Mouse (Mus musculus): ENCODE results near the gene Ndufs7.
A peak's percentile ranks its signal among the peaks of the same experiment; 100 is the strongest.
"Not testable (repeated sequence)": the region's sequence is repeated elsewhere in the genome, so short reads cannot be mapped to it uniquely, and the experiment has no call there.

The Ndufs7 gene

DNA sequence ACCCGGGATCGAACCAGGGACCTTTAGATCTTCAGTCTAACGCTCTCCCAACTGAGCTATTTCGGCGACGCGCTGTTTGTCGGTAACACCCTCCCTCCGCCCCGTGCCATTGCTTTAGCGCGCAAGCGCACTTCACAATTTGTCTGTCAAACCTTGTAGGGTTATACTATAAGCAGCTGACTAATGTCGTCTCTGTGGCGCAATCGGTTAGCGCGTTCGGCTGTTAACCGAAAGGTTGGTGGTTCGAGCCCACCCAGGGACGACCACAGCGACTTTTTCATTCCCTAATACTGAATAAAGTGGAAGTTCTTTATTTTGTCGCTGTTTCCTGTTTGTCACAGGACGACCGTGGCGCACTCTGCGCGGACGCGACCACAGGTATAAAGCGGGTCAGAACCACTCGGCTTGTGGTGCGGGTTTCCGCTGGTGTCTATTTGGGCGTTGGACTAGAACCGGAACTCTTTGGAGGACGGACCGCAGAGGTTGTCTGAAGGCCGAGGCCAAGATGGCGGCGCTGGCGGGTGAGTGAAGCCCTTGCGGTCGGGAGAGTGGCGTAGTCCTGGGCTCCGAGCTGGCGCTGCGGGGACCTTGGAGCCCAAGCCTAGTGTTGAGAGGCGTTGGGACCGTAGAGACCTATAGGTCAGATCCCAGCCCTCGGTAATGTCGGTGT, at the start of gene Ndufs7:
TSS of gene Ndufs7 (plus strand) at position 151 of the 670 bp plus-strand sequence.
- peak; percentile 97 for DNase-seq (ENCODE audit: extremely low spot score, low read depth, low spot score)

DNA sequence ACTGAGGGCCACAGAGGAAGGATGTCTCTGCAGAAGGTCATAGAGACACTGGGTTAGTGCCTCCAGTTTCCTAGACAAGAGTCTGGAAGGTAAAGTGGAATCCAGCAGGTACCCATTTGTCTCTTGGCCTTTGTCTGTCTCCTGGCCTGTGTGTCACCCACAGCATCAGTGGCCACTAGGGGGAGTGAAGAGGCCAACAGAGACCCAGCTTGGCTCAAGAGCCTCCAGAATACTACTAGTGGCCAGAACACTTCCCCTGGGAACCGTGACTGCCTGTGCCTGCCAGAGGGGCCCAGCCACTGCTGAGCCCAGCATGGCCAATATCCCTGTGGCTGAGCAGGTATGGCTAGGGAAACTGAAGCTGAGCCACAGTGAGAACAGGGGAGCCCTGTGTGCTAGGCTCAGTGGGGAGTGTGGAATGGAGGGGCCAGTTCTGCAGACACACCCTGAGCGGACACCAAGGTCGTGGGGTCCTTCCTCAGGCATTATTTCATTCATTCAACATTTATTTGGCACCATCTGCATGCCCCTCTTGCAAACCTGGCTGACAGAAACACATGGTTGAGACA, 49.4 kb upstream of the Ndufs7 start:
- DNase-seq (ENCODE audit: extremely low spot score, low read depth, low spot score) = peak; percentile 71

DNA sequence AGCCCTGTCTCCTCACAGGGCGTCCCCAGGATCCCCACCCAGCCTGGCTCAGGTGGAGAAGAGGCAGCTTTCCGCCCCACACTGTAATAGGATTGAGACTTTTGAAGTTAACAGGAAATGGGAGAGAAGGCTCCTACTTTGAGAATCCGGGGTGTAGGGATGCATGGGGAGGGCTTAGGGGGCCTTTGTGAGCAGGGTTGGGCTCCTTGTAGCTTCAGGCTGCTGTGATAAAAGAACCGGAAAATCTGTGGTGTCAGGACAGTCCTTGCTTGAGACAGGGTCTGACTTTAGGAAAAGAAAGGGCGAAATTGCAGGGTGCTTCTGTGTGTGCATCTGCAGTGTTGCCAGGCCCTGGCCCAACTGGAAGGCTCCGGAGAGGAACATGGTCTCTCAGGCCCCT, 48.4 kb upstream of the Ndufs7 start:
- no peak for DNase-seq (ENCODE audit: extremely low spot score, low read depth, low spot score)

DNA sequence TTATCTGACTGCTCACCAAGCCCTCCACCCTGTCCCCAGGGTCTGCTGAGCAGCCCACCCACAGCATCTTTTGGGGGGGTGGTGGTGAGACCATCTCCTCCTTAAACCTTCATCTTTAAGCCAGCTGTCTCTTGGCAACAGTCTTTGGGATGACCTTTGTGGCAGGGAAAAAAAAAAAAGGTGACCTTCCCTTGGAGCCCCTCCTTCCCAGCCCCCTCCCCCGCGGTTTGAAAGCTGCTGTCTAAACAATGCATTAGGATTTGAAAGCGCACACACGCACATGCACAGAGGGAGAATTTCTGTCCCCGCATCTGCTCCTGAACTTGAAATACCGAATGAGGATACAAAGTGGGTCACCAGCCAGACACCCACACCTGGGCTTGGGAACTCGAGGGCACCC, 44.9 kb upstream of the Ndufs7 start:
- DNase-seq (ENCODE audit: extremely low spot score, low read depth, low spot score) = no peak

DNA sequence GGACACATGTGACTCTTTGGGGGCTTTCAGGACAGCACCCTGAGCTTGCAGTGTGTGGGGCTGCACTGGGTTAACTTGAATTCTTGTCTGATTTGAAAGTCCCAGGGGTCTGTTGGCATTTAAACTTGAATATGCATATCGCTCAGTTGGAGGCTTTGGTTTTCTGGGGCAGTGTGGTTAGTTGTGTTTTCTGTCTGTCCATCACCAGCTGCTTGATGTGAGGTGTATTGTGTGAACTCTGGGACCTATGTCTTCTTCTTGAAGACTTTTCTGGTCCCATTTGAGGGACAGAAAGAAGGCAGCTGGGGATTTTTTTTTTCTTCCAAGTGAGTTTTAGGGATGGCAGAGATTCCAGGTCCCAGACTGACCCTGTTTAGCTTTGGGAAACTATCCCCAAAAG, 41.7 kb upstream of the Ndufs7 start:
- no peak for DNase-seq (ENCODE audit: extremely low spot score, low read depth, low spot score)

DNA sequence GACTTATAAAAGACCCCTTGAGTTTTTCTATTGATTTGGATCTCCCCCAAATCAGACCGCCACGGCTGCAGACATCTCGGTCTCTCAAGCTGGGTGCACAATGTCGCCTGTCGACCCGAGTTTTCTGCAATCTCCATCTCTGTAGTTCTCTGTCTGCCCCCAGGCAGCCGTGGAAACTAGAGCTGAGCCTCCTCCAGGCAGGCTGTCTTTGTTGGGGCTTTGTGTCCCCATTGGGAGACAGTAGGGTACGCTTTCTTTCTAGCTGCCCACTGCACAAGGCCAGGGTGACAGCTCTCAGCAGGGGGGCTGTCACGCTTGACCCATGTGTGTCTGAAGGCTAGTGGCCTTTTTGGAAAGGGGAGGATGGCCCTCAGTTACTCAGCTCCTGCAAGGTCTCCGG, 41.2 kb upstream of the Ndufs7 start:
- no peak for DNase-seq (ENCODE audit: extremely low spot score, low read depth, low spot score)

DNA sequence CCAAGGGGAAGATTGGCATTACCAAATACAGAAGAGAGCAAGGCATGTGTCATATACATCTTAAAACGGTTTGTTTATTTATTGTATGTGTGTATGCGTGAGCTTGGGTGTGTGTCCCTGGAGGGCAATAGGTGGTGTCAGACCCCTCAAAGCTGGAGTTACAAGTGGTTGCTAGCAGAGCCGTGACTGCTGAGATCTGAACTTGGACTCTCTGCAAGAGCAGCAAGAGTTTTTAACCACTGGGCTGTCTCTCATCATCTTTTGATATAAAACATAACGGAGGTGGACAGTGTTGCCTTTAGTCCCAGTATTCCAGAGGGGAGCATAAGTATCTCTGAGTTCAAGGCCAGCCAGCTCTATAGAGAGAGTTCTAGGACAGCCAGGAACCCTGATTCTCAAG, 40.7 kb upstream of the Ndufs7 start:
- DNase-seq (ENCODE audit: extremely low spot score, low read depth, low spot score) = no peak

DNA sequence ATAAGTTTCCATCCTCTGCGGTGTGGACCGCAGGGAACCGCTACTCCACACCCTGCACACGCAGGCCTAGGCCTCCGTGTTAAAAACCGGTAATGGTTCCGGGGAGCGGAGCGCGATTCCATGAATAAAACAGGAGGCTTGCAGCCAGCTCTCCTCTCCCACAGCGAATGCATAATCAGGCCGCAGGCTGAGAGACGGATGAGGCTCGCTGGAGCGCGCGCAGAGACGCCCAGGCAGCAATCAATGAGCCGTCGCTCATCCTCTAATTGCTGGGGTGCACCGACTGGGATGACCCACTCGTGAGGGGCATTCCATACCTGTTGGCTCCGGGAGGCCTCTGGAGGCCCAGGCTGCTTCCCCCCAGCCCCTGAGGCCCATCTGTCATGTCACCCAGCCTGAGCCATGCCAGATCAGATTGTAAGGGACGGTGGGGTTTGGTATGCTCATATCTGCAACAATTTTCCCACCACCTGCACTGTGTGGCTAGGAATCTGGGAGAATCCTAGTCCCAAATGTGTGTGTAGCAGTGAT, 40.0 kb upstream of the Ndufs7 start:
- no peak for DNase-seq (ENCODE audit: extremely low spot score, low read depth, low spot score)

DNA sequence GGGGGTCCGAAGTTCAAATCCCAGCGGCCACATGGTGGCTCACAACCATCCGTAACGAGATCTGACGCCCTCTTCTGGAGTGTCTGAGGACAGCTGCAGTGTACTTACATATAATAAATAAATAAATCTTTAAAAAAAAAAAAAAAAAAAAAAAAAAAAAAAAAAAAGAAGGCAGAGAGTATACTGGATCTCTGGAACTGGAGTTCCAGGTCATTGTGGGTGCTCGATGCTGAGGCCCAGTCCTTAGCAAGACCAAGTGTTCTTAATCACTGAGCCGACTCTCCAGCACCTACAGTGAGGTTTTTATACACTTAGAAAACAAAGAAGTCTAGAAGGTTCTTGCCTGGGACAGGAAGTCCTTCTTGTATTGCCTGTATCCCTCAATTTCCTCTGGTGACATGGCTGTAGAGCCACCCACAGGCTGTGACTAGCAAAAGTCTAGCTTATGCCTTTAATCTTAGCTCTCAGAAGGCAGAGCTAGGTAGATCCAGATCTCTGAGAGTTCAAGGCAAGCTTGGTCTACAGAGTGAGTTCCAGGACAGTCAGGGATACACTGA, 37.3 kb upstream of the Ndufs7 start:
- not testable (repeated sequence) for DNase-seq (ENCODE audit: extremely low spot score, low read depth, low spot score)

DNA sequence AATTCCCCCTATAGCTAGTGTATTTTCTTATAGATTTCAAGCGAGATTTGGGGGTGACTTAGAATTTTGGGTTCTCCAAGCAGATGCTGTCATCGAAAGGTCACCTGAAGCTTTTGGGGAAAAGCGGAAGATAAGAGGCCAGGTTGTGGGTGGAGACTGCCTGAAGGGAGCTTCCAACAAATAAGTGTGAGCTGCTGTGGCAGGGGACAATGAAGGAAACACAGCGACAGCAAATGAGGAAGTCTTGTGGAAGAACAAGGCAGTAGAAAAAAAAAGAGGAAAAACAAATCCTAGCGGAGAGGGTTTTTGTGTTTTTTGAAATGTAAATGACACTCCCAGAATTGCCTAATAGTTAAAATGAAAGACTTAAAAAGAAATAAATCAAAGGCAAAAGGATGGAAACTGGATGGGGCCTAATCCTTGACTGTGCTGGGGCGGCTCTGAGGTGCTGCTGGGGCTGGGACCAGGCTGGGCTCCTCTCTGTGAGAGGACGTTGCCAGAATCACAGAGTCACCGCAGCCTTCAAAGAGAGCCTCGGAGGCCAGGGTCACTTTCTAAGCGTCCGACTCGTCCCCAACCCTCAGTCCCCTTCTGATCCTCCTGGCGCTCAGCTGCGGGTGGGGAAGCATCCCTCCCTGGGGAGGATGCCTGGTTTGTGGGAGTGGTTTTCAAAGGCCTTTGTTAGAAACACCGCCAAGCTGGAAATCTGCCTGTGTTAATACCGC, 33.7 kb upstream of the Ndufs7 start:
- no peak for DNase-seq (ENCODE audit: extremely low spot score, low read depth, low spot score)

DNA sequence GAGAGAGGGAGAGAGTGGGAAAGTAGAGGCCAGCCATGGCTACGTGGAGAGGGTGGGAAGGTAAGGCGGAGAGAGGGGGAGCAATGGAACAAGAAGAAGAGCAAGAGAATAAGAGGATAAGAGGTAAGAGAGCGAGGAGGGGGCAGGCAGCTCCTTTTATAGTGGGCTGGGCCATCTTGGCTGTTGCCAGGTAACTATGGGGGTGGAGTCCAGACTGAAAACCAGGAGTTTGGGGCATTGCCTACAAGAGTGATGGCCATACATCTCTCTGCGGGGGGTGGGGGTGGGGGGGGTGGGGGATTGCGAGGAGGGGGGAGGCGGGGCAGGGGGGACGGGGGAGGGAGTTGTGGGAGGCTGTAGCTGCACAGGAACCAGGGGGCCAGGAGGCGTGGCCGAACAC, 28.2 kb upstream of the Ndufs7 start:
- DNase-seq (ENCODE audit: extremely low spot score, low read depth, low spot score) = no peak

DNA sequence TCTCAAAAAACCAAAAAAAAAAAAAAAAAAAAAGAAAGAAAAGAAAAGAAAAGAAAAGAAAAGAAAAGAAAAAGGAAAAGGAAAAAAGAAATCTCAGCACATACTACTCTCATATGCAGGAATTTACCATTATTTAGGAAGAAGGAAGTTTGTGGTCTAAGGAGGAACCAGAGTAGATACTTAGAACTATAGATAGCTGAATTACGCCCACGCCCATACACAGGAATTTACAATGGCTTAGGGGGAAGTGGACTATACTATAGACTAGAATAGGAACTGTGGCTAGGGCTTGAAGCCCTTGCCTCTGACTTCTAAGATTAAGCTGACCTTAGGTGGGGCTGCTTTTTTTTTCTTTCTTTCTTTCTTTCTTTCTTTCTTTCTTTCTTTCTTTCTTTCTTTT, 25.8 kb upstream of the Ndufs7 start:
- not testable (repeated sequence) for DNase-seq (ENCODE audit: extremely low spot score, low read depth, low spot score)

DNA sequence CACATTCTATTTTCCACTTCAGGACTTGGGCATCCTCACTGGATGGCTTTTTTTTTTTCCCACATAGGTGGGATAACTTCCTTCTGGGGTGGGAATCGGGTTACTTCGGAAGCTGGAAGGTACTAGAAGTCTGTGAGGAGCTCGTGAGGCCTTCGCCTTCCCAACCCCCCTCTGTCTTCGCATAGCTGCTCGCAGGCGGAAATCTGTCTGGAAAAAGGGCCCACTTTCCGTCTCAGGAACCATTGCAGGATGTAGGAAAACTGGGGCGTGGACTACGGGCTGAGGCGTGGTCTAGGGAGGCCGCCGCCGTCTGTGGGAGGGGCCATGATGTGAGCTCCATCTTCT, 22.9 kb upstream of the Ndufs7 start:
- DNase-seq (ENCODE audit: extremely low spot score, low read depth, low spot score) = no peak

DNA sequence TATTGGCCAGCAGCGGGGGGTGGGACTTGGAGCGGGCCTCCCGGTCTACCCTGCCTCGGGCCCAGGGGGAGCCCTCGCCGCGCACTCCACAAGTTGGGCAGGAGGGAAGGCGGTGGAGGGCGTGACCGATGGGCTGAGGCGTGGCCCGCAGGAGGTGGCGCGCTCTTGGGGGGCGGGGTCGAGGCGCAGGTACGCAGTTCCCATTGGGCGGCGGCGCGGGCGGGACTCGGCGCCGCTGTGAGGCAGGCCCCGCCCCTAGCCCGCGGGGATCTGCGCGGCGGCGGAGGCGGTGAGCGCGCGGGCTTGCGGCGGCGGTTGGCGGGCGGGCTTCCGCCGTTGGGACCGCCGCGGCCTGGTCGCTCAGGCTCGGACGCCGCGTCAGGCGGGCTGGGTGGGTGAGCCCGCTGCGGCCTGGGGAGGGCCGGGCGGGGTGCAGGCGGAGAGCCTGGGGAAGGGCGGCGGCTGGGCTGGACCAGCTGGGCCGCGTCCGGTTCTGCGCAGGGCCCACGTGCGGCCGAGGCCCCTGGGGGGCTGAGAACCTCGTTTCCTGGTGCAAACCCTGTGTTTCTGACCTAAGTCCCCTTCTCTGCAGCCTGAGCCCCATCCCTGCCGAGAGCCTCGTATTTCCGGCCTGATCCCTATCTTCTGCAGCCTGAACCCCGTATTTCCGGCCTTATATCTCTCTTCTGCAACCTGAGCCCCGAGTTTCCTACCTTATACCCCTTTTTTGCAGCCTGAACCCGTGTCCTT, 22.3 kb upstream of the Ndufs7 start, which contains the start of gene Mum1:
TSS of gene Mum1 (plus strand) at position 19 of the 750 bp plus-strand sequence.
- DNase-seq (ENCODE audit: extremely low spot score, low read depth, low spot score) = peak; percentile 89

DNA sequence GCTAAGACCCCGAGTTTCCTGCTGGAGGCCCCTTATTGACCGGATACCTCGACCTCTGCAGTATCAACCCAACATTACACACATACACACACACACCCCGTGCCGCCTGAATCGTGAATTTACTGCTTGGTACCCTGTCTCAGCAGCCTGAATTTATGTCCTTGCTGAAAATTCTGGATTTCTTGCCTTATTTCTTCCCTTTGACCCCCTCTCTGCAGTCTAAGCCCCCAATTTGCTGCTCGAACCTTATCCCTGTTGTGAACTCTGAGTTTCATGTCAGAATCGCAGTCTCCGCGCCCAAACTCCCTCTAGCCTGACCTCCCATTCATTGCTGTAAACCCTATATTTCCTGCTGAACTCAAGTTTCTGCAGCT, 21.8 kb upstream of the Ndufs7 start:
- DNase-seq (ENCODE audit: extremely low spot score, low read depth, low spot score) = no peak

DNA sequence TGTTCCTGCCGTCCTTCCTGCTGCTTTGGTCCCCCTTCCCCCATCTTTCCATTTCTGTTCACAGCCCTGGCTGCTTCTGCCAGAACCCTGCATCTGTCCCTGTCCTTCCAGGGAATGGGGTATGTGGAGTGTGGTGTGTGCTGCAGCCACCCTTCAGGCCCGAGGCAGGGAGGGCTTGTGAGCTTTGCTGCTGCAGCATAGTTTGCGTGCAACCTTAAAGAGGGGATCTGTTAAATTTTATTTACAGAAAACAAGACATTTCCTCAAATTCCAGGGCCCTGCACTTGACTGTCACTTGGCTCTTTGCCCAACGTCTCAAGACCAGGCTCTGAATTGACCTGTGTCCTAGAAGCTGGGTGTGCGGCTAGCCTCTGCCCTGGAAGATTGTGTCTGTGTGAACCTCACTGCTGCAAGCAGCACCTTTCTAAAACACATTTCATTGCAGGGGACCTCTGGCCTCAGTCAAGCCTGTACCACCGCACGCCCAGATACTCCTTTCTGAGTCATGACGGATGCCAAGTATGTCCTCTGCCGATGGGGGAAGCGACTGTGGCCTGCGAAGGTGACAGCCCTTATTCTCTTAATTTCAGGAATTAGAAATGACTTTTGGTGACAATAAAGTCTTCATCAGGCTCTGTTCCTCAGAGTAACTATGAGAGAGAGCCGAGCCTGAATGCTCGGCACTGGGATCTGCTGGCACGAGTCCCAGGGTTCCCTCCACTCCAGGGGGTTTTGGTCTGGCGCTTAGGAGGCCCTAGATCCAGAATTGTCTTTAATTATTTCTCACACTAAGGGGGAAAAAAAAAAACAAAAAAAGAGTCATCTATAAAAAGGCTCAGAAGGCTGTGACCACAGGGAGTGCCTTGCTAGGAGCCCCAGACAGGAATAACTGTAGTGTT, 20.8 kb upstream of the Ndufs7 start:
- DNase-seq (ENCODE audit: extremely low spot score, low read depth, low spot score) = no peak

DNA sequence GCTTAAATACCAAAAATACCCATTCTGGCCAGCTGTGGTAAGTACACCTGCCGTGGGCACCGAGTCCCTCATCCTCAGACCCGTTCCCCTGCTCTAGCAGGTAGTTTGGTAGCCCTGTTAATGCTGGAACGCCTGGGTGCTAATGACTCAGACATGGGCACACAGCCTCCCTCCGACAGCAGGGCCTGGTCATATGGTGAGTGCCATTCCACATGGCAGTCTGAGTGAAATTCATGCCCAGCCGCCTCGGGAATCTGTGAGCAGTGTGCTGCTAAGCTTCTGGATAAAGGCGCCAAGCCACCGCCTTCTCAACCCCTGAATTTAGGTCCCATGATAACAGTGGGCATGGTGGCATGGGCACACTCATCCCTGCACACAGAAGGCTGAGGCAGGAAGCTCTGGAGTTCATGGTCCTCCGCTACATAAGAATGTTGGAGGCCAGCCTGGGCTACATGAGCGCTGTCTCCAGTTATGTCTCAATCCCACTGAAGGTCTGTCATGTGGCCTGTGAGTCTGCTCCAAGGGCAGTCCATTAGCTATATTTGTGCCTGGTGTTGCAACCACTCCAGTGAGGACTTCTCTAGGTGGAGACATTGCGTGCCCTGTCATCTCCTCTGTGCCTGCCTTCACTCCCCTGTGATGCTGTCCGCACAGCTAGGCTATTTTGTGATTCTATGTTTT, 12.6 kb upstream of the Ndufs7 start:
- DNase-seq (ENCODE audit: extremely low spot score, low read depth, low spot score) = no peak

DNA sequence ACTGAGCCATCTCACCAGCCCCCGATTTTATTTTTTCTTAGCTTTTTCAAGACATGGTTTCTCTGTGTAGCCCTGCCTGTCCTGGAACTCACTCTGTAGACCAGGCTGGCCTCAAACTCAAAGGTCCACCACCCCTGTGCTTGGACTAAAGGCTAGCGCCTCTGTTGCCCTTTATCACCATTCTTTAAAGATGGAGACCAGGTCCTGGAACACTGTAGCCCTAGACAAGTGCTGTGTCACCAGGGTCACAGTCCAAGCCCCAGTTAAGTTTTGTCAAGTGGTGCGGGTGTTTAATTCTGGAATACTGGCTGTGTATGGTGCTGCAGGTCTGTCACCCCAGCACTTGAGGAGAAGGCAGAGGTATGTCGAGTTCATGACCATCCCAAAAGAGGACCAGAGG, 11.9 kb upstream of the Ndufs7 start:
- no peak for DNase-seq (ENCODE audit: extremely low spot score, low read depth, low spot score)

DNA sequence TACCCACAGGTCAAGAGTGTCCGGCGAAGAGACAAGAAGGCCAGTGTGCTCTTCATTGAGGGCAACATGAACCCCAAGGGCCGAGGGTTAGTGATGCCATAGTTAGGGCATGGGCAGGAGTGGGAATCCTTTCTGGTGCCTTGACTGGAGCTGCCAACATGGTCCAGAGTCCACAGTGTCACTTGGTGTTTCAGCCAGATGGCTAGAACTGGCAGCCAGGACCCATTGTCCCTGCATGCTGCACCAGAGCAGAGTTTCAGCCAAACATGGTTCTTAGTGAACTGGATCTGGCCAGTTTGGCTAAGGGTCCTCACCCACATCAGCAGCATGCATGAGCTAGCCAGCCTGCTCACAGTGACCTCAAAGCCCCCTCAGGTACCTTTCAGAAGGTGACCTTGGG, 10.6 kb upstream of the Ndufs7 start:
- no peak for DNase-seq (ENCODE audit: extremely low spot score, low read depth, low spot score)

DNA sequence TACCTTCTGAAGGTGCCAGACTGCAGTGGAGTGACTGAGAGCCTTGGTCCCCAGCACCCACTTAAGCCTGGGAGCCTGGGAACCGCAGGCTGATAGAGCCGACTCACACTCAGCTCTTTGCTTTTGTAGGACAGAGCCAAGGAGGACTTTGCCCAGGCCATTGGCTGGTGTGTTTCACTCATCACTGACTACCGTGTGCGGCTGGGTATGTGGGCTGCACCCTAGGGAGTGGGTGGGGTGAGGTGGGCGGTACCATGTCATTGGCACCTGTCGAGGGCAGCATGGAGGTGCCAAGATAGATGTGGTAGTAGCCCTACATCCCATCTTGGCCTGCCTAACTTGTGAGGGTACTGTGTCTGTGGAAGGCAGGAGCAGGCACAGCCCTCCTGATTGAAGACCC, 9.1 kb upstream of the Ndufs7 start:
- no peak for DNase-seq (ENCODE audit: extremely low spot score, low read depth, low spot score)
